Mouse (Mus musculus) stomach, embryonic 14.5 days (tissue): ENCODE results near the gene Ass1. TPM values are rescaled to one million over a fixed set of nuclear protein-coding genes. Genes with fewer than 3 reads are reported as not detected.

Source experiments
- ATAC-seq: fragments of 200-750 bp; cut with Nextera tagmentation; 2 replicates; pipeline ENCODE4 v1.8.0; 2017; ENCODE audit warnings: low read depth, moderate TSS enrichment; ENCODE audit not compliant: insufficient number of reproducible peaks, insufficient read depth, low FRiP score
- H3K27ac ChIP-seq: fragments of 300-500 bp; sonication (generic); 2 replicates; pipeline ENCODE4 v1.5.1; 2014; ENCODE audit warnings: mild to moderate bottlenecking, low read length, moderate library complexity, mixed read lengths
- H3K27me3 ChIP-seq: fragments of 300-500 bp; sonication (generic); 2 replicates; pipeline ENCODE4 v1.6.1; 2014; ENCODE audit warnings: low read length, control low read depth, mixed read lengths; ENCODE audit not compliant: control insufficient read depth, insufficient read depth
- H3K36me3 ChIP-seq: fragments of 300-500 bp; sonication (generic); 2 replicates; pipeline ENCODE4 v1.6.1; 2014; ENCODE audit warnings: mild to moderate bottlenecking, control low read depth, low read length, moderate library complexity, mixed read lengths; ENCODE audit not compliant: control insufficient read depth, insufficient read depth
- H3K4me1 ChIP-seq: fragments of 300-500 bp; sonication (generic); 2 replicates; pipeline ENCODE4 v1.6.1; 2014; ENCODE audit warnings: low read length, control low read depth, mixed read lengths; ENCODE audit not compliant: control insufficient read depth, insufficient read depth
- H3K4me2 ChIP-seq: fragments of 300-500 bp; sonication (generic); replicated peaks from 2 replicates; pipeline ENCODE4 v1.6.1; 2014; ENCODE audit warnings: low read depth, low read length, control low read depth
- H3K4me3 ChIP-seq: fragments of 300-500 bp; sonication (generic); 2 replicates; pipeline ENCODE4 v1.5.1; 2014; ENCODE audit warnings: low read depth, low read length, control low read depth
- H3K9ac ChIP-seq: fragments of 300-500 bp; sonication (generic); replicated peaks from 2 replicates; pipeline ENCODE4 v1.6.1; 2014; ENCODE audit warnings: low read depth, mild to moderate bottlenecking, control low read depth, low read length, moderate library complexity, mixed read lengths
- H3K9me3 ChIP-seq: fragments of 300-500 bp; sonication (generic); 2 replicates; pipeline ENCODE4 v1.6.1; 2016; ENCODE audit warnings: low read depth, low read length, control low read depth; ENCODE audit not compliant: control insufficient read depth
- WGBS: fragments of 180-500 bp; shearing (Covaris S2); extraction: QIAGEN DNeasy Blood & Tissue Kit; methylation state at CpG from one replicate; pipeline ENCODE4 v1.1.7; 2014; 5-methylcytosine and 5-hydroxymethylcytosine counted together
- polyA plus RNA-seq: library from polyadenylated mRNA; unstranded; fragments of >200 nt; fragmentation: Nextera tagmentation; extraction: Ambion mirVana; gene quantifications from 2 replicates; pipeline ENCODE4 v1.2.1, GENCODE M21; 2014

Gene Ass1
- polyA plus RNA-seq, 1 experiment from 2014 or later, result 34.3 TPM

DNA sequence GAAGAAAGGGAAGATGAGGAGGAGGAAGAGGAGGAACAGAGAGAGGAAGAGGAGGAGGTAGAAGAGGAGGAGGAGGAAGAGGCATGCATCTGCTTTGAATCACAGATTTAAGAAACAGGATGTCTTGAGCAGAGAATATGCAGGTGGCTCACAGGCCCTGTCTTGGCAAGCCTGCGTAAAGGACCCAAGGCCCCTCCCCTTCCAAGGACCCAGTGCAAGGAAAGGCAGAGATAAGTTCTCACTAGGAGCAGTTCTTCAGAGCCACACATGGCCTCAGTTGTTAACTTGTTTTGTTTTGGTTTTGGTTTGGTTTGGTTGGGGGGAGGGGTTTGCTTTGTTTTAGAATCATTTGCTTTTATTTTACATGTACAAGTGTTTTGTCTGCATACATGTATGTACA lies 18.5 kb upstream of the Ass1 start:
- ATAC-seq, result no peak
- Histone ChIP-seq H3K9me3 (no peaks in the 10 kb centered on the region), H3K27ac (no peak overlapping the region), H3K36me3 (no peaks in the 10 kb centered on the region), H3K4me2 (no peak overlapping the region), H3K27me3 (no peaks in the 10 kb centered on the region), H3K4me1 (peaks cover 17% of the 10 kb centered on the region; the same call in 1 of the 2 replicates), H3K4me3 (no peak overlapping the region), H3K9ac (no peak overlapping the region)
- 10% methylated on average over 1 of the region's 1 CpGs for WGBS

DNA sequence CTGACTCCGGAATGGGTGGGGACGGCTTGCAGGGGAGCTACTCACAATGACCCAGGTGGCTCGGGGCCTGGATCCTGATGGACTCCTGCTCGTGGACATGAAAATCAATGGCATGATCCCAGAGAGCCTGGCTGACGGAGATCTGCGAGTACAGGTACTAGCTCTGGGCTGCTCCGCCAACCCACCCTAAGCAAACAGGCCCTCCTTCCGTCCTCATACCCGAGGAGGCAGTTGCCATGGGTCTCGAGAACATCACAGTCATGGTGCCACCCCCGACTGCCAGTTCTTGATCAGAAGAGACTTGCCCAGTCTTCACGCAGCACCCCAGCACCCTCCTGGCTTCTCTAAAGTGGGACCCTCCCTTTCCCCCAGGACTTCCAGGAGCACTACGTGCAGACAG lies 17.0 kb upstream of the Ass1 start:
- Histone ChIP-seq H3K9ac (no peak overlapping the region), H3K4me3 (no peak overlapping the region), H3K9me3 (no peaks in the 10 kb centered on the region), H3K4me2 (no peak overlapping the region), H3K27ac (no peak overlapping the region), H3K4me1 (peaks cover 17% of the 10 kb centered on the region; the same call in 1 of the 2 replicates), H3K27me3 (no peaks in the 10 kb centered on the region), H3K36me3 (no peaks in the 10 kb centered on the region)
- 77% methylated on average over 13 of the region's 13 CpGs for WGBS
- no peak for ATAC-seq

- no peaks in the 10 kb centered on the region for H3K36me3 ChIP-seq
- H3K27ac ChIP-seq, result peak overlapping the region; percentile 23; the same call in 1 of the 2 replicates
- H3K9ac ChIP-seq, result no peak overlapping the region
- no peaks in the 10 kb centered on the region for H3K27me3 ChIP-seq
- no peaks in the 10 kb centered on the region for H3K9me3 ChIP-seq
- peaks cover 17% of the 10 kb centered on the region; the same call in 1 of the 2 replicates for H3K4me1 ChIP-seq
- WGBS, result 40% methylated on average over 11 of the region's 11 CpGs
- no peak overlapping the region for H3K4me2 ChIP-seq
- H3K4me3 ChIP-seq, result no peak overlapping the region
- ATAC-seq, result no peak
Measured at GRCm38 (mm10) chr2:31453559-31454177, 16.3 kb upstream of the Ass1 start.

DNA sequence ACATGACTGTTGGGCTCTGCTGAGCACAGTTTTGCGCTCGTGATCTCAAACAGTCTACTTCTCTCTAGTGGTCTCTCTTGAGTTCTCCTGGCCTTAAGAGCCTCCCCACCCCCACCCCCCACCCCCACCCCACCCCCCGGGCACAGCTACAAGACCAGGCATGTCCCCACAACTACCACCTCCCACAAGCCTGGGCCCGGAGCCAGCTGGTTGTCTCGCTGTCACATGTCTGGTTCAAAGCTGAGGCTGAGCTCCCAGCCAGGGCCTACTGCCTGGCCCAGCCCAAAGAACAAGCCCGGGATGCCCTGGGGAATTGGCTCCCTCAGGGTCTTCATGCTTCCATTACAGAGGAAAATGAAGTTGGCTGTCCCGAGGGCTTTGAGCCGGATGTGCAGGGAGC lies 15.7 kb upstream of the Ass1 start:
- Histone ChIP-seq H3K4me3 (no peak overlapping the region), H3K9ac (no peak overlapping the region), H3K27ac (peak overlapping the region; percentile 23; the same call in 1 of the 2 replicates), H3K27me3 (no peaks in the 10 kb centered on the region), H3K4me1 (peaks cover 16% of the 10 kb centered on the region; the same call in 1 of the 2 replicates), H3K9me3 (no peaks in the 10 kb centered on the region), H3K4me2 (no peak overlapping the region), H3K36me3 (no peaks in the 10 kb centered on the region)
- 58% methylated on average over 8 of the region's 8 CpGs for WGBS
- ATAC-seq, result peak; percentile 23; the same call in 1 of the 2 replicates

GRCm38 (mm10) chr2:31455418-31455817 lies 14.6 kb upstream of the Ass1 start:
- Histone ChIP-seq H3K9me3 (no peaks in the 10 kb centered on the region), H3K4me3 (no peak overlapping the region), H3K36me3 (no peaks in the 10 kb centered on the region), H3K4me2 (no peak overlapping the region), H3K9ac (no peak overlapping the region), H3K27me3 (peaks cover 3% of the 10 kb centered on the region; the same call in 1 of the 2 replicates), H3K27ac (no peak overlapping the region), H3K4me1 (peaks cover 21% of the 10 kb centered on the region; the same call in 1 of the 2 replicates)
- WGBS, result 89% methylated on average over 7 of the region's 7 CpGs
- no peak for ATAC-seq

GRCm38 (mm10) chr2:31458460-31458859 lies 11.5 kb upstream of the Ass1 start:
- Histone ChIP-seq H3K4me3 (no peak overlapping the region), H3K27me3 (peaks cover 6% of the 10 kb centered on the region; the same call in 1 of the 2 replicates), H3K27ac (no peak overlapping the region), H3K9me3 (no peaks in the 10 kb centered on the region), H3K4me1 (peaks cover 13% of the 10 kb centered on the region; the same call in 1 of the 2 replicates), H3K9ac (no peak overlapping the region), H3K4me2 (no peak overlapping the region), H3K36me3 (no peaks in the 10 kb centered on the region)
- 54% methylated on average over 5 of the region's 5 CpGs for WGBS
- ATAC-seq, result no peak

- Histone ChIP-seq H3K36me3 (no peaks in the 10 kb centered on the region), H3K4me3 (peak overlapping the region; percentile 22; the same call in 1 of the 2 replicates), H3K9ac (no peak overlapping the region), H3K27me3 (peaks cover 6% of the 10 kb centered on the region; the same call in 1 of the 2 replicates), H3K4me2 (peak overlapping the region; percentile 52), H3K27ac (peak overlapping the region; percentile 36; the same call in 1 of the 2 replicates), H3K4me1 (peaks cover 10% of the 10 kb centered on the region; the same call in 1 of the 2 replicates), H3K9me3 (no peaks in the 10 kb centered on the region)
- 38% methylated on average over 15 of the region's 16 CpGs for WGBS
- peak; percentile 73 for ATAC-seq
Measured at GRCm38 (mm10) chr2:31458989-31459936, 10.7 kb upstream of the Ass1 start.

DNA sequence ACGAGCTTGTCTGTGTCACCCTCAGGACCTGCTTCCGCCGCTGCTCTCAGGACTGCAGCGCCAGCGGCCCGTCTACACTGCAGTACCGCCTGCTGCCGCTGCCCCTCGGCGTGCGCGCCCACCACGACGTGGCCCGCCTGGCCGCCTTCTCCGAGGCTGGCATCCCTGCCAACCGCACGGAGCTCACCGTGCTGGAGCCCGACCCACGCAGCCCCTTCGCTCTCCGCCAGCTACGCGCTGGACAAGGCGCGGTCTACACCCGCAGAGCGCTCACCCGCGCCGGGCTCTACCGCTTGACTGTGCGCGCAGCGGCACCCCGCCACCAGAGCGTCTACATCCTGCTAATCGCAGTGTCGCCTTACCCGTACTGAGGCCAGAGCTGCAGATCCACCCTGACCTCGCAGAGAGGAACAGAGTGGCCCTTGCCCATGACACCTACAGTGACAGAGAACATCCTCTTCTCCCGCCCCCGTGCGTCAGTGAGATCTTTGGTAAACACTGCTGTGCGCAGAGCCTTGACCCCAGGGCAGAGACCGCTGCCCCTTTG lies 9.9 kb upstream of the Ass1 start:
- Histone ChIP-seq H3K36me3 (no peaks in the 10 kb centered on the region), H3K4me3 (peak overlapping the region; percentile 22), H3K27me3 (peaks cover 6% of the 10 kb centered on the region; the same call in 1 of the 2 replicates), H3K27ac (no peak overlapping the region; the same call in 1 of the 2 replicates), H3K4me2 (peak overlapping the region; percentile 52), H3K9ac (no peak overlapping the region), H3K4me1 (peaks cover 10% of the 10 kb centered on the region; the same call in 1 of the 2 replicates), H3K9me3 (no peaks in the 10 kb centered on the region)
- ATAC-seq, result no peak
- WGBS, result 1% methylated on average over 48 of the region's 48 CpGs
